Mouse (Mus musculus): ENCODE data around the gene Tmem217.

Tmem217 gene

GRCm38 (mm10) chr17:29552162-29552732 is at the start of gene Tmem217:
Gene Tmem217 (minus strand): TSS chr17:29552385.
- no peak for DNase-seq (ENCODE audit: low spot score)

- no peak for DNase-seq (ENCODE audit: low spot score)
These were observed 49.2 kb upstream of the Tmem217 start for GRCm38 (mm10) chr17:29601391-29601790.

- DNase-seq (ENCODE audit: low spot score): no peak
These were observed 47.4 kb upstream of the Tmem217 start for GRCm38 (mm10) chr17:29599537-29599936.

- DNase-seq (ENCODE audit: low spot score): no peak
These were observed 46.9 kb upstream of the Tmem217 start for GRCm38 (mm10) chr17:29599051-29599450.

GRCm38 (mm10) chr17:29596771-29597132 is 44.6 kb upstream of the Tmem217 start:
- DNase-seq (ENCODE audit: low spot score): no peak

- DNase-seq (ENCODE audit: low spot score): no peak
These were observed 43.9 kb upstream of the Tmem217 start for GRCm38 (mm10) chr17:29595891-29596770.

GRCm38 (mm10) chr17:29589221-29589898 is 37.2 kb upstream of the Tmem217 start:
- no peak for DNase-seq (ENCODE audit: low spot score)

- no peak for DNase-seq (ENCODE audit: low spot score)
These were observed 34.7 kb upstream of the Tmem217 start for GRCm38 (mm10) chr17:29586921-29587320.

- DNase-seq (ENCODE audit: low spot score): no peak
These were observed 33.3 kb upstream of the Tmem217 start for GRCm38 (mm10) chr17:29585446-29585845.

- no peak for DNase-seq (ENCODE audit: low spot score)
These were observed 32.6 kb upstream of the Tmem217 start for GRCm38 (mm10) chr17:29584737-29585136.

GRCm38 (mm10) chr17:29584306-29584705 is 32.1 kb upstream of the Tmem217 start:
- no peak for DNase-seq (ENCODE audit: low spot score)

GRCm38 (mm10) chr17:29583569-29583968 is 31.4 kb upstream of the Tmem217 start:
- DNase-seq (ENCODE audit: low spot score): no peak

- DNase-seq (ENCODE audit: low spot score): no peak
These were observed 27.5 kb upstream of the Tmem217 start for GRCm38 (mm10) chr17:29579579-29580126.

GRCm38 (mm10) chr17:29569831-29570230 is 17.6 kb upstream of the Tmem217 start:
- no peak for DNase-seq (ENCODE audit: low spot score)

GRCm38 (mm10) chr17:29568435-29568834 is 16.2 kb upstream of the Tmem217 start:
- no peak for DNase-seq (ENCODE audit: low spot score)

- DNase-seq (ENCODE audit: low spot score): no peak
These were observed 13.3 kb upstream of the Tmem217 start for GRCm38 (mm10) chr17:29565521-29565920.

GRCm38 (mm10) chr17:29558476-29558875 is 6.3 kb upstream of the Tmem217 start:
- no peak for DNase-seq (ENCODE audit: low spot score)

GRCm38 (mm10) chr17:29556893-29557292 is 4.7 kb upstream of the Tmem217 start:
- DNase-seq (ENCODE audit: low spot score): no peak

GRCm38 (mm10) chr17:29556456-29556855 is 4.3 kb upstream of the Tmem217 start:
- DNase-seq (ENCODE audit: low spot score): no peak

- DNase-seq (ENCODE audit: low spot score): no peak
These were observed 2.0 kb upstream of the Tmem217 start for GRCm38 (mm10) chr17:29554176-29554575.

- no peak for DNase-seq (ENCODE audit: low spot score)
These were observed 1.2 kb downstream of the Tmem217 start for GRCm38 (mm10) chr17:29551019-29551418.

- peak; percentile 91 for DNase-seq (ENCODE audit: low spot score)
These were observed 2.4 kb downstream of the Tmem217 start, which contains the start of the genes Gm17657 and Tbc1d22b for GRCm38 (mm10) chr17:29549543-29550428. Gene Gm17657 (minus strand): TSS chr17:29549638. Gene Tbc1d22b (plus strand): TSS chr17:29549785.
